Mouse (Mus musculus) Patski (cell line): ENCODE measurements around the gene Mcl1. TPM values are rescaled to one million over a fixed set of nuclear protein-coding genes. Genes with fewer than 3 reads are reported as not detected.

Source experiments
- ATAC-seq: fragments of 100-300 bp; one replicate; pipeline ENCODE4 v1.8.0; 2021
- CTCF ChIA-PET: fragments of 350-600 bp; sonication (Branson Sonifier 250); formaldehyde crosslinking; loops from one replicate; lab custom pipeline; 2022; ENCODE audit warnings: inconsistent platforms; lab: Charles Lee
- POLR2A ChIA-PET: fragments of 350-600 bp; sonication (Branson Sonifier 250); formaldehyde crosslinking; loops from one replicate; lab custom pipeline; 2022; ENCODE audit warnings: antibody characterized with exemption, inconsistent platforms; lab: Charles Lee
- DNase-seq: peaks from one replicate; pipeline ENCODE4 v3.0.0-alpha.2; 2011; ENCODE audit warnings: low read depth, low spot score
- H3K27me3 ChIP-seq: fragments of 371-371 bp; one replicate; pipeline ENCODE4 v1.5.1; 2021
- CTCF ChIP-seq: fragments of 100-300 bp; IDR thresholded peaks from one replicate; pipeline ENCODE4 v1.5.1; 2021
- in situ Hi-C: fragments of 300-500 bp; cut with MboI; formaldehyde crosslinking; loops from 3 replicates; pipeline ENCODE4 v1.11.1; 2018; ENCODE audit warnings: low pct_unique_long_range_greater_than_20kb, mixed read lengths
- polyA plus RNA-seq: library from polyadenylated mRNA; unstranded; gene quantifications from one replicate; pipeline ENCODE4 v1.2.3, GENCODE M21; 2021

Gene Mcl1
- polyA plus RNA-seq, 1 experiment from 2014 or later, result 169 TPM

DNA sequence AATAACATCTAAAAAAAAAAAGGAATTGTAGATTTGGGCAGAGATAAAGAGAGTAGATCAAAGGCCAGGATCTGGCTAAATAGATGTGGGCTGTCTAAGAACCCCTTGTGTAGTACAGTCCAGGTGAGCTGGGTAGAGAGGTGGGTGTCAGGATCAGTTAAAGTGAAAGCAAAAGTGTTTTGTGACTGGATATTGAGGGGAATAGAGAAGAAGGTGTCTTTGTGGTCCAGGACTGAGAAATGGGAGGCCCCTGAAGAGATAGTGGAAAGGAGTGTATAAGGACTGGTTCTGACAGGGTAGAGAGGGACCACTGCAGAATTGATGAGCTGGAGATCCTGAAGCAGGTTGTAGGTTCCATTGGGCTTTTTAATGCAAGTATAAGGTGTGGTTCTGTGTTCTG, 51.4 kb downstream of the Mcl1 start:
- ATAC-seq (no peak), DNase-seq (no peak)
- no peaks in the 10 kb centered on the region for H3K27me3 ChIP-seq
- POLR2A ChIA-PET, result interaction anchor here (0.6 to 1.9 kb wide), 3 partner anchors 17 to 22 kb away, joined by 3 to 4 read pairs (median 3); partner anchors contain the start of gene Adamtsl4
- in situ Hi-C loops, result no loop called here
- CTCF ChIA-PET, result interaction anchor here (1.4 to 2.1 kb wide), 3 partner anchors 16 to 34 kb away, joined by 3 to 4 read pairs (median 3); no protein-coding TSS in a partner anchor
- TF ChIP-seq CTCF, result no peak

Other genes with a start within 250 kb of the Mcl1 start
- gene Arnt, start 224.4 kb upstream of the Mcl1 start, polyA plus RNA-seq, result 54.8 TPM
- gene Ctsk, start 159.5 kb upstream of the Mcl1 start, polyA plus RNA-seq, result 1.1 TPM
- gene Ctss, start 132.0 kb upstream of the Mcl1 start, polyA plus RNA-seq, result not detected
- not detected for gene Hormad1, start 99.1 kb upstream of the Mcl1 start, polyA plus RNA-seq
- gene Golph3l, start 69.9 kb upstream of the Mcl1 start, polyA plus RNA-seq, result 46.9 TPM
- gene Ensa, start 33.8 kb upstream of the Mcl1 start, polyA plus RNA-seq, result 142 TPM
- gene Adamtsl4, start 29.1 kb downstream of the Mcl1 start, polyA plus RNA-seq, result 39.5 TPM
- gene Ecm1, start 80.8 kb downstream of the Mcl1 start, polyA plus RNA-seq, result 64.9 TPM
- gene Tars2, start 101.4 kb downstream of the Mcl1 start, polyA plus RNA-seq, result 58.1 TPM
- gene Rprd2, start 160.1 kb downstream of the Mcl1 start, polyA plus RNA-seq, result 35.3 TPM
- 48.9 TPM for gene Prpf3, start 197.1 kb downstream of the Mcl1 start, polyA plus RNA-seq
- 354 TPM for gene Mrps21, start 212.7 kb downstream of the Mcl1 start, polyA plus RNA-seq
- gene Ciart, start 223.5 kb downstream of the Mcl1 start, polyA plus RNA-seq, result 6.8 TPM
- gene BC028528, start 233.2 kb downstream of the Mcl1 start, polyA plus RNA-seq, result 0.67 TPM
- gene Aph1a, start 235.2 kb downstream of the Mcl1 start, polyA plus RNA-seq, result 297 TPM
- 1.2 TPM for gene Car14, start 245.9 kb downstream of the Mcl1 start, polyA plus RNA-seq